Mouse (Mus musculus) neutrophil, adult 5-6 weeks (primary cell): ENCODE measurements around the gene Scarf1. TPM values are rescaled to one million over a fixed set of nuclear protein-coding genes. Genes with fewer than 3 reads are reported as not detected.

ENCODE experiments used
- ATAC-seq: fragments of 151-379, 151-347 bp; 2 replicates; pipeline ENCODE4 v1.8.0; 2017; ENCODE audit warnings: mild to moderate bottlenecking, moderate TSS enrichment; ENCODE audit not compliant: insufficient number of reproducible peaks, poor library complexity, low FRiP score, severe bottlenecking; ENCODE audit errors: extremely low read depth
- total RNA-seq: library from RNA; stranded (forward); fragments of 200-1000 nt; gene quantifications from 2 replicates; pipeline ENCODE4 v1.2.3, GENCODE M21; 2017

Scarf1 gene
- total RNA-seq, 1 experiment from 2014 or later = not detected

- 0 out of 2 replicates have a peak, but pooled peaks have one; percentile 4 for ATAC-seq
These were observed 3.4 kb upstream of the Scarf1 start, which contains the start of gene Rilp for GRCm38 (mm10) chr11:75509741-75510626. TSS of gene Rilp (plus strand) at chr11:75510094.

GRCm38 (mm10) chr11:75510627-75510993 lies 2.7 kb upstream of the Scarf1 start:
- ATAC-seq = peak; percentile 88

- no peak for ATAC-seq
These were observed 2.1 kb upstream of the Scarf1 start for GRCm38 (mm10) chr11:75511213-75511612.

GRCm38 (mm10) chr11:75512301-75513018 lies 880 bp upstream of the Scarf1 start:
- no peak for ATAC-seq

- ATAC-seq = no peak
These were observed 1.8 kb downstream of the Scarf1 start for GRCm38 (mm10) chr11:75515186-75515585.

GRCm38 (mm10) chr11:75519834-75520633 lies 6.7 kb downstream of the Scarf1 start:
- ATAC-seq = no peak

GRCm38 (mm10) chr11:75521609-75522008 lies 8.3 kb downstream of the Scarf1 start:
- ATAC-seq = no peak

GRCm38 (mm10) chr11:75522793-75523192 lies 9.5 kb downstream of the Scarf1 start:
- ATAC-seq = no peak

GRCm38 (mm10) chr11:75525531-75526125 lies 12.3 kb downstream of the Scarf1 start:
- ATAC-seq = no peak

GRCm38 (mm10) chr11:75526943-75527342 lies 13.6 kb downstream of the Scarf1 start:
- no peak for ATAC-seq

GRCm38 (mm10) chr11:75529771-75530170 lies 16.4 kb downstream of the Scarf1 start:
- no peak for ATAC-seq

- peak; percentile 70 for ATAC-seq
These were observed 17.0 kb downstream of the Scarf1 start for GRCm38 (mm10) chr11:75530325-75530724.

- ATAC-seq = no peak
These were observed 17.6 kb downstream of the Scarf1 start for GRCm38 (mm10) chr11:75530845-75531373.

- ATAC-seq = peak; percentile 59
These were observed 18.3 kb downstream of the Scarf1 start, which contains the start of gene Slc43a2 for GRCm38 (mm10) chr11:75531469-75532242. TSS of gene Slc43a2 (plus strand) at chr11:75531694.

- peak; percentile 36 for ATAC-seq
These were observed 19.3 kb downstream of the Scarf1 start for GRCm38 (mm10) chr11:75532340-75533277.

GRCm38 (mm10) chr11:75533314-75534015 lies 20.1 kb downstream of the Scarf1 start:
- ATAC-seq = no peak
